Mouse (Mus musculus) olfactory bulb, adult 2 months (tissue): ENCODE results near the gene Olfr95.

ENCODE experiments used
- CTCF ChIP-seq: fragments of 200-500 bp; IDR thresholded peaks from 2 replicates; pipeline ENCODE4 v1.5.1; 2012; ENCODE audit warnings: low read depth, mild to moderate bottlenecking, low read length, moderate library complexity; ENCODE audit not compliant: insufficient read depth
- POLR2A ChIP-seq: fragments of 200-500 bp; IDR thresholded peaks from 2 replicates; pipeline ENCODE4 v1.6.1; 2012; ENCODE audit warnings: mild to moderate bottlenecking, low read depth, low read length, moderate library complexity; ENCODE audit not compliant: insufficient read depth

GRCm38 (mm10) chr17:37213018-37213417, at the start of gene Olfr95:
- TF ChIP-seq POLR2A (no peak), CTCF (no peak)
